ENCODE assay signal across 12 mouse cellular contexts in genomic region chr3:22301991-22302517, GRCm38 (mm10).
"Had no signal": no experiment of that assay in that cellular context is flagged by ENCODE, and none has a peak within 500 bp of the region (broad histone marks: within the 10 kb centered on the region; RNA-seq: fewer than 3 reads in every experiment).

No protein-coding gene starts in this region.

- H3K4me3 ChIP-seq: limb, embryonic 13.5 days; midbrain, embryonic 12.5 days; myocyte; neural tube, embryonic 15.5 days had no signal

- DNase-seq: kidney, postnatal 10 days; left cerebral cortex, postnatal 4 days; lung, adult 18-20 months; right cerebral cortex, postnatal 4 days; spleen, adult 18-20 months; thymus, adult 18-20 months; thymus, postnatal 14 days had no signal

- H3K4me2 ChIP-seq: limb, embryonic 13.5 days; midbrain, embryonic 12.5 days; neural tube, embryonic 15.5 days had no signal

- H3K9ac ChIP-seq: limb, embryonic 13.5 days; liver, embryonic 14.5 days; midbrain, embryonic 12.5 days; neural tube, embryonic 15.5 days had no signal

- H3K9me3 ChIP-seq: limb, embryonic 13.5 days; midbrain, embryonic 12.5 days; neural tube, embryonic 15.5 days had no signal

- H3K36me3 ChIP-seq: limb, embryonic 13.5 days; midbrain, embryonic 12.5 days; neural tube, embryonic 15.5 days had no signal

- H3K4me1 ChIP-seq: limb, embryonic 13.5 days; neural tube, embryonic 15.5 days had no signal

- H3K27me3 ChIP-seq: limb, embryonic 13.5 days; midbrain, embryonic 12.5 days; neural tube, embryonic 15.5 days had no signal

- H3K27ac ChIP-seq: limb, embryonic 13.5 days; liver, embryonic 14.5 days; midbrain, embryonic 12.5 days; neural tube, embryonic 15.5 days had no signal
